Mouse (Mus musculus): Measurements from ENCODE around the gene Clmn.
"Not testable (repeated sequence)": the region's sequence is repeated elsewhere in the genome, so short reads cannot be mapped to it uniquely, and the experiment has no call there.

Clmn gene

GRCm38 (mm10) chr12:104837111-104837837 lies 27.6 kb downstream of the Clmn start:
- DNase-seq = no peak

- no peak for DNase-seq
These were observed 28.6 kb downstream of the Clmn start for GRCm38 (mm10) chr12:104836230-104836629.

GRCm38 (mm10) chr12:104835369-104836094 lies 29.3 kb downstream of the Clmn start:
- no peak for DNase-seq

GRCm38 (mm10) chr12:104834772-104835171 lies 30.1 kb downstream of the Clmn start:
- DNase-seq = no peak

- DNase-seq = no peak
These were observed 34.0 kb downstream of the Clmn start for GRCm38 (mm10) chr12:104830666-104831435.

- DNase-seq = no peak
These were observed 34.6 kb downstream of the Clmn start for GRCm38 (mm10) chr12:104830283-104830639.

GRCm38 (mm10) chr12:104829596-104830282 lies 35.1 kb downstream of the Clmn start:
- DNase-seq = peak; percentile 63

- DNase-seq = not testable (repeated sequence)
These were observed 35.9 kb downstream of the Clmn start for GRCm38 (mm10) chr12:104828986-104829385.

GRCm38 (mm10) chr12:104827721-104828120 lies 37.2 kb downstream of the Clmn start:
- no peak for DNase-seq

- DNase-seq = no peak
These were observed 40.0 kb downstream of the Clmn start for GRCm38 (mm10) chr12:104824907-104825267.

GRCm38 (mm10) chr12:104824244-104824906 lies 40.5 kb downstream of the Clmn start:
- DNase-seq = no peak

GRCm38 (mm10) chr12:104823722-104824121 lies 41.2 kb downstream of the Clmn start:
- DNase-seq = no peak

GRCm38 (mm10) chr12:104822838-104823599 lies 41.9 kb downstream of the Clmn start:
- no peak for DNase-seq

GRCm38 (mm10) chr12:104822151-104822550 lies 42.7 kb downstream of the Clmn start:
- DNase-seq = no peak

- DNase-seq = no peak
These were observed 44.8 kb downstream of the Clmn start for GRCm38 (mm10) chr12:104820061-104820460.

GRCm38 (mm10) chr12:104819050-104819449 lies 45.8 kb downstream of the Clmn start:
- DNase-seq = no peak

- DNase-seq = no peak
These were observed 46.8 kb downstream of the Clmn start for GRCm38 (mm10) chr12:104818057-104818456.

- DNase-seq = peak; percentile 34
These were observed 47.6 kb downstream of the Clmn start for GRCm38 (mm10) chr12:104817172-104817866.

GRCm38 (mm10) chr12:104814291-104814690 lies 50.6 kb downstream of the Clmn start:
- DNase-seq = peak; percentile 39

GRCm38 (mm10) chr12:104813762-104814161 lies 51.1 kb downstream of the Clmn start:
- no peak for DNase-seq

- peak; percentile 40 for DNase-seq
These were observed 52.2 kb downstream of the Clmn start for GRCm38 (mm10) chr12:104812711-104813110.

All from embryo, embryonic 11 days (tissue).